Mouse (Mus musculus) lung, adult 2 months (tissue): ENCODE data around the gene Zfp385c.

Source experiments
- CTCF ChIP-seq: fragments of 200-500 bp; IDR thresholded peaks from 2 replicates; pipeline ENCODE4 v1.5.1; 2011; ENCODE audit warnings: mild to moderate bottlenecking, low read length, control low read depth; ENCODE audit not compliant: insufficient read depth
- POLR2A ChIP-seq: fragments of 200-500 bp; IDR thresholded peaks from 2 replicates; pipeline ENCODE4 v1.6.1; 2011; ENCODE audit warnings: low read depth, mild to moderate bottlenecking, control low read depth, low read length, borderline replicate concordance; ENCODE audit errors: extremely low read depth

GRCm38 (mm10) chr11:100622714-100623113, 69.5 kb downstream of the Zfp385c start:
- TF ChIP-seq POLR2A, result peak; percentile 83
- peak; percentile 64 for TF ChIP-seq CTCF
